ENCODE assay signal across 8 mouse cellular contexts in genomic region chr1:30872836-30873540, GRCm38 (mm10). TPM values are rescaled to one million over a fixed set of nuclear protein-coding genes. Genes with fewer than 3 reads are reported as not detected.
A peak's percentile ranks its signal among the peaks of the same experiment; 100 is the strongest.
DNase-seq lines count a peak whose midpoint lies in the region; TF ChIP-seq lines count a peak whose summit lies in the region.

No protein-coding gene starts in this region.

- TF ChIP-seq CTCF in layer of hippocampus, adult 2 months (conservative IDR thresholded peaks at IDR 0.05) = 0 out of 2 replicates have a peak, but pooled peaks have one; percentile 8

- peak; percentile 5 for DNase-seq in urinary bladder, postnatal 14 days (ENCODE audit: low spot score)
- DNase-seq in urinary bladder, postnatal 25 days (ENCODE audit: low spot score) = no peak
- DNase-seq in c-Kit-positive CD71-positive TER-119-negative erythroid progenitor cells, embryonic 14.5 days (ENCODE audit: low read depth) = peak; percentile 50
- peak; percentile 33 to 37 for DNase-seq in frontal cortex, postnatal 14 days (ENCODE audit: low spot score in 2 of 2)
- peak; percentile 18 to 20 for DNase-seq in layer of hippocampus, adult 2 months (ENCODE audit: low spot score in 2 of 2)
- peak; percentile 51 for DNase-seq in lung, postnatal 14 days
- DNase-seq in right cerebral cortex, postnatal 36 days (ENCODE audit: low spot score in 2 of 2) = peak; percentile 5
- no peak for DNase-seq in ovary, postnatal 36 days (ENCODE audit: low spot score)

- H3K4me3 ChIP-seq in layer of hippocampus, adult 2 months = peak overlapping the region; percentile 63

- H3K27ac ChIP-seq in layer of hippocampus, adult 2 months = peak overlapping the region; percentile 99

RNA-seq across cellular contexts. Expression of gene Phf3, which starts 0.7 kb away (rescaled TPM):
- total RNA-seq in layer of hippocampus, adult 2 months (2021) = 10 to 100 TPM; 83.6 to 99.1 TPM

Comparison
In these comparisons a context has a peak if more than half of its experiments do, and no peak if none do; other contexts are left out.
1. DNase-seq: peak in urinary bladder, postnatal 14 days (single experiment), c-Kit-positive CD71-positive TER-119-negative erythroid progenitor cells, embryonic 14.5 days (single experiment), frontal cortex, postnatal 14 days (2 of 2), layer of hippocampus, adult 2 months (2 of 2), lung, postnatal 14 days (single experiment) and right cerebral cortex, postnatal 36 days (2 of 2); none in urinary bladder, postnatal 25 days (single experiment) and ovary, postnatal 36 days (single experiment).